Comparison of ENCODE assay signal across 30 mouse cellular contexts in genomic region chr10:99476776-99477175, GRCm38 (mm10).
DNase-seq lines count a peak whose midpoint lies in the region; ATAC-seq and TF ChIP-seq lines count a peak whose summit lies in the region.
"Had no signal": no experiment of that assay in that cellular context is flagged by ENCODE, and none has a peak within 500 bp of the region (broad histone marks: within the 10 kb centered on the region; RNA-seq: fewer than 3 reads in every experiment).

No protein-coding gene starts in this region.

- H3K27me3 ChIP-seq in forebrain, embryonic 15.5 days = no peaks in the 10 kb centered on the region
- H3K27me3 ChIP-seq in forebrain, embryonic 12.5 days = no peaks in the 10 kb centered on the region
- H3K27me3 ChIP-seq: CH12.LX; embryonic facial prominence, embryonic 13.5 days; heart, embryonic 12.5 days; heart, embryonic 15.5 days; hindbrain, embryonic 13.5 days; Patski had no signal

- H3K27ac ChIP-seq in forebrain, embryonic 15.5 days (replicated peaks) = peak overlapping the region; percentile 59
- H3K27ac ChIP-seq in forebrain, embryonic 12.5 days = no peak overlapping the region
- H3K27ac ChIP-seq in left cerebral cortex, adult 2 months = peak overlapping the region; percentile 77
- H3K27ac ChIP-seq: embryonic facial prominence, embryonic 10.5 days; embryonic facial prominence, embryonic 13.5 days; heart, embryonic 15.5 days; hindbrain, embryonic 10.5 days; hindbrain, embryonic 13.5 days had no signal

- H3K36me3 ChIP-seq in forebrain, embryonic 15.5 days = no peaks in the 10 kb centered on the region
- no peaks in the 10 kb centered on the region for H3K36me3 ChIP-seq in forebrain, embryonic 12.5 days (replicated peaks)
- H3K36me3 ChIP-seq: embryonic facial prominence, embryonic 10.5 days; embryonic facial prominence, embryonic 13.5 days; G1E; heart, embryonic 12.5 days; heart, embryonic 15.5 days; hindbrain, embryonic 10.5 days; hindbrain, embryonic 13.5 days had no signal

- no peak for TF ChIP-seq CTCF in left cerebral cortex, adult 2 months (IDR thresholded peaks at IDR 0.05)

- H3K4me3 ChIP-seq in forebrain, embryonic 15.5 days = no peak overlapping the region
- H3K4me3 ChIP-seq in forebrain, embryonic 12.5 days (replicated peaks) = no peak overlapping the region
- no peak overlapping the region for H3K4me3 ChIP-seq in left cerebral cortex, adult 2 months
- H3K4me3 ChIP-seq: embryonic facial prominence, embryonic 10.5 days; embryonic facial prominence, embryonic 13.5 days; erythroblast, embryonic 14.5 days; heart, embryonic 12.5 days; heart, embryonic 15.5 days; hindbrain, embryonic 10.5 days; hindbrain, embryonic 13.5 days had no signal

- H3K9ac ChIP-seq in forebrain, embryonic 15.5 days (replicated peaks) = no peak overlapping the region
- H3K9ac ChIP-seq in forebrain, embryonic 12.5 days = no peak overlapping the region
- H3K9ac ChIP-seq: embryonic facial prominence, embryonic 13.5 days; heart, embryonic 12.5 days; heart, embryonic 15.5 days; hindbrain, embryonic 13.5 days had no signal

- H3K4me2 ChIP-seq in forebrain, embryonic 15.5 days (replicated peaks) = no peak overlapping the region
- no peak overlapping the region for H3K4me2 ChIP-seq in forebrain, embryonic 12.5 days
- H3K4me2 ChIP-seq: embryonic facial prominence, embryonic 13.5 days; heart, embryonic 12.5 days; heart, embryonic 15.5 days; hindbrain, embryonic 13.5 days had no signal

- no peak for ATAC-seq in forebrain, embryonic 15.5 days (replicated peaks)
- ATAC-seq in forebrain, embryonic 12.5 days (ENCODE audit: low FRiP score) = no peak
- ATAC-seq: forebrain, embryonic 14.5 days; hindbrain, embryonic 16.5 days; Patski had no signal

- intact Hi-C loops in left cerebral cortex, adult 2 months (cut with DNase I) = loop anchor here (2.0 to 5.0 kb wide), 5 partner anchors 76 to 309 kb away; partner anchors contain the start of gene Dusp6
- intact Hi-C loops in left cerebral cortex, postnatal 10 days (cut with DNase I) = no loop called here

- peak in 1 of 2 experiments; percentile 33 for DNase-seq in left cerebral cortex, adult 2 months (ENCODE audit: extremely low spot score in 1 of 2, low spot score in 2 of 2)
- no peak for DNase-seq in left cerebral cortex, postnatal 10 days (ENCODE audit: extremely low spot score in 1 of 2, low spot score in 2 of 2)
- peak; percentile 59 to 73 for DNase-seq in right cerebral cortex, postnatal 10 days (ENCODE audit: low spot score in 2 of 2)
- no peak for DNase-seq in right cerebral cortex, postnatal 4 days
- no peak for DNase-seq in B cell, adult 2 months
- DNase-seq: adrenal gland, postnatal 10 days; adrenal gland, postnatal 36 days; cerebellum, adult 11-12 months; cerebellum, adult 8-10 months; cerebellum, postnatal 10 days; cerebellum, postnatal 36 days; embryo, embryonic 11 days; gastrocnemius, postnatal 25 days; heart, adult 18-20 months; heart, postnatal 10 days; heart, postnatal 36 days had no signal

- 71% methylated on average over 7 of the region's 7 CpGs for WGBS in forebrain, embryonic 15.5 days
- WGBS in forebrain, embryonic 12.5 days = 88% methylated on average over 7 of the region's 7 CpGs

- H3K4me1 ChIP-seq in forebrain, embryonic 15.5 days = no peaks in the 10 kb centered on the region
- H3K4me1 ChIP-seq in forebrain, embryonic 12.5 days = peaks cover 5% of the 10 kb centered on the region; the same call in 1 of the 2 replicates

- H3K9me3 ChIP-seq in forebrain, embryonic 15.5 days = no peaks in the 10 kb centered on the region
- H3K9me3 ChIP-seq in forebrain, embryonic 12.5 days = no peaks in the 10 kb centered on the region
- H3K9me3 ChIP-seq: embryonic facial prominence, embryonic 10.5 days; embryonic facial prominence, embryonic 13.5 days; heart, embryonic 12.5 days; heart, embryonic 15.5 days; hindbrain, embryonic 10.5 days; hindbrain, embryonic 13.5 days had no signal

Comparison
In these comparisons a context has a peak if more than half of its experiments do, and no peak if none do; other contexts are left out.
1. DNase-seq: peak in right cerebral cortex, postnatal 10 days (2 of 2); none in left cerebral cortex, postnatal 10 days (0 of 2), right cerebral cortex, postnatal 4 days (single experiment) and B cell, adult 2 months (0 of 2).